Mouse (Mus musculus) layer of hippocampus, adult 8-10 months (tissue): ENCODE data around the gene Anks1b. TPM values are rescaled to one million over a fixed set of nuclear protein-coding genes. Genes with fewer than 3 reads are reported as not detected.
"Not testable (repeated sequence)": the region's sequence is repeated elsewhere in the genome, so short reads cannot be mapped to it uniquely, and the experiment has no call there.

Experiments used
- DNase-seq, 2 experiments: peaks; one replicate each; pipeline ENCODE4 v3.0.0; 2022; ENCODE audit warnings: low spot score in 2 of 2
- total RNA-seq, 4 experiments: library from RNA; stranded (reverse); gene quantifications; 2 replicates each; pipeline ENCODE4 v1.2.4; 2022

Gene Anks1b
- total RNA-seq, 4 experiments from 2014 or later = 427 to 543 (median 478) TPM

- DNase-seq = peak; percentile 77 to 81
Observed at GRCm38 (mm10) chr10:90576191-90577098, 703.1 kb downstream of the Anks1b start.

DNA sequence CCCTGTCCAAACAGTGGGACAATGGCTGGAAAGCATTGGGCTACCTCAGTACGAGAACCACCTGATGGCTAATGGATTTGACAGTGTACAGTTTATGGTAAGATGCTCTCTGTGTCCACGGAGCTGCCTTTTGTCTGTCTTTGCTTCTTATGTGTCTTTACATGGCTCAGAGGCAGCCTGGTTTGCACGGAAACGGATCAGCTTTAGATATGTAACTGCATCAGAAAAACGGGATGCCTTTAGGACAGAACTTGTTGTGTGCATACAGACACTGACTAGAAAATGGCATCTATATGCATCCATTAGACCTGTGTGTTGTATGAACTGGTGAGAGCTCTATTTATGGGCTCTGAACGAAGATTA, 703.8 kb downstream of the Anks1b start:
- no peak for DNase-seq

DNA sequence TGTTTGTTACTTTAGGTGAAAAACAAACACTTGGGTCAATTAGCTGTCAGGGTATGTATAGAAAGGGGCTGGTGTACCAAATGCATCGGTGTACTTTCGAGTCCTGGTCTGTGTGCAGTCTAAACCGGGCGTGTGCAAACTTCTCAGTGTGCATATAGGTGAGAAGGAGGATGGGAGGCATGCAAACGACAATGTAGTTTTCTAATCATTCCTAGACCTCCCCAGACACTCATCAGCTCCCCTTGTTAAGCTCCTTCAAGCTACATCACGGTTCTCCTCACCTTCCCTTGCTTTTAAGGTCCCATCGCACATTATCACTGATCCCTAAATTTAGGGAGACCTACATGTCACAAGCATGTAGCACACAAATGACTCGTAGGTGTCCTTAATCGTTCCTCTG, 704.5 kb downstream of the Anks1b start:
- no peak for DNase-seq

DNA sequence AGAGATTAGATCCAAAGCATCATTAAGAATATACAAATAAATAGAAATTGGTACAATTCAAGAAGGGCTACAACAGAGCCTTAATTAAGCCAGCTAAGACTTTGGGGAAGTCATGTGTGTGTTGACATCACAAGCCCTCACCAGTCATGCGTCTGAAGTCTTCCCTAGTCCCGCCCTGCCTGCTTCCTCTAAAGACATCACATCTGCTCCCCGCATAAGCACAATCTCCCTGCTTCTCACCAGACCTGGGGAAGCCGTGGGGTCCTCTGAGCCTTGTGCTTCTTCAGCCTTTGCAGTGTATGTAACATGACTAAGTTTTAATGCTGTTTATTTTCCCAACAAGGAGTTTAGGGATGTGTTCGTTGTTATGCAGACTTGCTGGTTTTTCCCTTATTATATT, 706.7 kb downstream of the Anks1b start:
- no peak for DNase-seq

- no peak for DNase-seq
Observed at GRCm38 (mm10) chr10:90584052-90584451, 710.7 kb downstream of the Anks1b start.

DNA sequence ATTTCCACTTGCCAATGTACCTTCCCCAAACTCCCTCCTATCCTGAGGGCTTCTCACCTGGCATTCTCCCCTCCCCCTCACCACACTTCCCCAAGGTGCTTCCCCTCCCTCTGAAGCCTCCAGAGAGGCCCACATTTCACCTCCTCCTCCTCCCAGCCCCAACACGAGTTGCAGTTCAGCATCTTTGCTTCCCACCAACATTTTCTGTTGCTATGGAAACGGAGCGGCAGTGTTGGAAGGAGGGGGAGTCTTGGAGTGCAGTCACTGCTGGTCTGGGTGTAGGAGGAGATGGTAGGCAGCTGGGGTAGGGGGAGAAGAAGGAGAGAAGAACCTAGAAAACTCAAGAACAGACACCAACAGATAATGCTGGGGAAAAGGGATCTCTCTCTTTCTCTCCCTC, 722.8 kb downstream of the Anks1b start:
- peak in 1 of 2 experiments; percentile 69 for DNase-seq

- DNase-seq = peak; percentile 64 to 75
Observed at GRCm38 (mm10) chr10:90596576-90596975, 723.3 kb downstream of the Anks1b start.

GRCm38 (mm10) chr10:90599149-90599548, 725.8 kb downstream of the Anks1b start:
- no peak for DNase-seq

DNA sequence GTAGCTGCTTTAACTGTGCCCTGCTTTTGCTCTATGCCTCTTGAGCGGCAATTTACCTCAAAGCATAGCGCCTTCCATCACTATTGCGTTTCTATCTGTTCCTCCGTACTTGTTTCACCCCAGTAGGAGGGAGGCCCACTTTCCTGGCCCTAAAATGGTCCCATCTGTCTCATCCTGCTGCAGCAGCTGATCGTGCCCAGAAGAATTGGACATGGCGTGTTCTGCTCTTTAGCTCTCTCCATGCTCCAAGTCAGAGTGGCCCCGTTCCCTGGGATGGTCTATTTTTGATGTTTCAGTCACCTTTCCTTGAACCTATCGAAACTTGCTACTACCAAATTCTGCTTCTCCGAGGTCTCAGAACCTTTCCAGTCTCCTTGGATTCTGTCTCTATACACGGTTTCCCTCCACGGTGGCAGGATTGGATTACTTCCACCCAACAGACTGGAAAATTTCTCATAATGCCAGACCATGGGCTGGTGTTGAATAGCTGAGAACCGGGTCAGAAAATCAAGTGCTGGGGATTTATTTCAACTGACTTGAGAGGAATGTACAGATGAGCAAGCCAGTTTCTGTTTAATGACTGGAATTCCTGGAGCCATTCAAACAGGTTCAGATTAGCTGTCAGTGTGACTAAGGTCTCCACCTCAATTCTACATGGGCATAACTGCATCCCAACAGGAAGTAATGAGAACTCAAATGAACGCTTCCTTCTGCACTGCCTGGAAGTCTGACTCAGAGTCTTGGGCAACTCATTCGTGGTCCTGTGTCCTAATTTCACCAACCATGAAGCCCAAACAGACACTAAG, 726.6 kb downstream of the Anks1b start:
- no peak for DNase-seq

GRCm38 (mm10) chr10:90607586-90607985, 734.3 kb downstream of the Anks1b start:
- DNase-seq = no peak

DNA sequence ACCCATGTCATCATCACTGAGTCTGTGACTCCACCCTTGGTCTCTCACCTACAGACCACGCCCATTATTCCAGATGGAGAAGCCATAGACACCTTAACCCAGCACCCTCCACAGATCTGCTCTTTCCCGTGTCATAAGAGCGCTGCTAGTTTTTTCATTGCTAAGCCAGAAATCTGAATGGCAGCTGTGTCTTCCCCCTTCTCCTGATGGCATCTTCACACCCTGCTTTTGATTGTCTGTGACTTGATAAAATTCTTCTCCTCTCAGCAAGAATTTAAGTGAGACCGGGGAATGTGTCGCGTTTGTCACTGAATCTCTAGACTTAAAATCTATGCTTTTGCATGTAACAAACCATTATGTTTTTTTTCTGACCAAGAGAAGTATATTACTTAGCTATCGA, 736.1 kb downstream of the Anks1b start:
- DNase-seq = no peak

DNA sequence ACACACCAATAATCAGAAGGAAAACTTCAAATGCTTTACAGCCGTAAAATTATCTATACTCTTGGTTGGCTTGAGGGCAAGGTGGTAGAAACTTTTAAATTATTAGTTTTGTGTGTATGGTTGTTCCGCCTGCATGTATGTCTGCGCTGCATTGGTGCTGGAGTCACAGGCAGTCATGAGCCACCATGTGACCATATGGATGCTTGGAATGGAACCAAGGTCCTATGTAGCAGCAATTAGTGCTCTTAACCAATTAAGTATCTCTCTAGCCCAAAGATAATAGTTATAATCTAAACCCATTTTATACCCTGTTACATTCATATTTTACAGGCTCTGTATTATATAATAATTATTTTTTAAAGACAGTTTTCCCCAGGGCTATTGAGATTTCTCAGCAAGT, 739.7 kb downstream of the Anks1b start:
- DNase-seq = no peak

GRCm38 (mm10) chr10:90615196-90615595, 741.9 kb downstream of the Anks1b start:
- DNase-seq = no peak

- no peak for DNase-seq
Observed at GRCm38 (mm10) chr10:90616622-90617021, 743.3 kb downstream of the Anks1b start.

- no peak for DNase-seq
Observed at GRCm38 (mm10) chr10:90617664-90618296, 744.5 kb downstream of the Anks1b start.

- DNase-seq = no peak
Observed at GRCm38 (mm10) chr10:90627532-90627931, 754.2 kb downstream of the Anks1b start.

GRCm38 (mm10) chr10:90630099-90630698, 756.9 kb downstream of the Anks1b start:
- no peak for DNase-seq

DNA sequence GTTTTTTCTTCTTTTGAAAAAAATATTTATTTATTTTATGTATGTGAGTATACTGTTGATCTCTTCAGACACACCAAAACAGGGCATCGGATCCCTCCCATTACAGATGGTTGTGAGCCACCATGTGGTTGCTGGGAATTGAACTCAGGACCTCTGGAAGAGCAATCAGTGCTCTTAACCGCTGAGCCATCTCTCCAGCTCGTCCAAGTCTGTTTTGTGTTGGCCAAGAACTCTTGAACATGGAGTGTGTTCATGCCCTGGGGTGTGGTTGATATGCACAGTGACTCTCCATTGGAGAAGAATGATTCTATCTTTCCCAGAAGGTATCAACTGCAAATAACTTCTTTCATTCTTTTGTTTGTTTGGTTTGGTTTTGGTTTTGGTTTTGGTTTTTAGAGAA, 757.5 kb downstream of the Anks1b start:
- DNase-seq = not testable (repeated sequence)

DNA sequence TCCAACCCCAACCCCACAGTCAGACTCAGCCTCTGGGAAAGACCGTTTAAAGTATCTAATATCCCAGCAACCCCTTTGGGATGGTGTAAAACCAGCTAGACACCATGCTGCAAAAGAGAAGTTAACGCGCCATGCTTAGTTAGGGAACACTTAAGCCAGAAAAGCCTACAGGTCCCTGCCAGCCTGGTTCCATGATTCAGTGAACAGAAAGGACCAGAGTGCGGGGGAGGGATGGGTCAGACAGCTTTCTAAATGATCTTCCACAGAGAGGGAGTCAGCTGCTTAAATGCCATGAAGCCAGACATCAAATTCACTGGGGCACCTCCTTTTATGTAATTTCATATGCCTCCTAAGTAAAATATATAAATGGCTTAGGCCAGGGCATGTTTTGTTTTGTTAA, 764.0 kb downstream of the Anks1b start:
- no peak for DNase-seq

GRCm38 (mm10) chr10:90649681-90650080, 776.4 kb downstream of the Anks1b start:
- no peak for DNase-seq

DNA sequence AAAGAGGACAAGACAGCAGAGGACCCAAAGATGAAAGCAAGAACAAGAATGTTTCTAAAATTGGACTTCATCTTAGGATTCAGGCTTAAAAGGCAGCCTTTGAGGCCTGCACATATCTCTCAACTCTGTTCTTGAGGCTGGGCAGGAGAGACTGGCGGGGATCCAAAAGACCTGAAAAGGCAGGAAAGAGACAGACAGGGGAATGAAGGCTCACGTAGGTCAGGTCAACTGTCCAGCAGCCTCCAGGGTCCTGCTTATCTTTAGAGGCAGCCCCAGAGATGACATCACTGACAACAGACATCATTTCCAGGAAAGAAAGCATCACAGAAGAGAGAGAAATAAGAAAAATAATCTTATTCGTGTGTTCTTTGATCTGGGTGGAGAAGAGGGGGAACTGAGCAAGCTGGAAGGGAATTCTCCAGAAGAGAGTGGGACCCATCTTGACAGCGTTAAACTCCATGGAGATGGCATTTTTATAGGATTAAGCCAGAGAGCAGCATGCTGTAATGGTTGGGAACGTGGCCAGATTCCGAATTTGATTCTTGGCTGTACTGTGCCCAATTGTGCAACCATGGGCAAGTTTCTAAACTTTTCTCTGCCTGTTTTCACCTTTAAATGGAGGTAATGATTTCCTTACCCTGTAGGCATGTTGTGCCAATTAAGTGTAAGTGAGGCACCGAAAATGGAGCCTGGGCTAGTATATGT, 784.3 kb downstream of the Anks1b start:
- DNase-seq = peak in 1 of 2 experiments; percentile 46
